Mouse (Mus musculus): Measurements from ENCODE around the gene Apba1. TPM values are rescaled to one million over a fixed set of nuclear protein-coding genes. Genes with fewer than 3 reads are reported as not detected.

Gene Apba1
- polyA plus RNA-seq, 1 experiment from 2014 or later, result 0.46 TPM

- no peak overlapping the region for H3K27ac ChIP-seq (replicated peaks in 1 of 2; ENCODE audit: control insufficient read depth in 1 of 2, insufficient read depth in 1 of 2, low read depth in 2 of 2, low read length in 2 of 2)
- peaks cover 3% of the 10 kb centered on the region; the same call in 1 of the 2 replicates for H3K9me3 ChIP-seq (ENCODE audit: control insufficient read depth, low read length)
- H3K27me3 ChIP-seq (ENCODE audit: control insufficient read depth, insufficient read depth, low read length), result no peaks in the 10 kb centered on the region
- no peak overlapping the region for H3K4me2 ChIP-seq (ENCODE audit: low read length)
- H3K4me3 ChIP-seq (ENCODE audit: control insufficient read depth in 1 of 2, insufficient read depth in 1 of 2, low read depth in 1 of 2, low read length in 2 of 2), result no peak overlapping the region
- no peaks in the 10 kb centered on the region for H3K36me3 ChIP-seq (ENCODE audit: control insufficient read depth, insufficient read depth, low read length)
- H3K9ac ChIP-seq (ENCODE audit: low read length), result no peak overlapping the region
- WGBS, result 93% methylated on average over 4 of the region's 4 CpGs
- ATAC-seq (ENCODE audit: insufficient number of reproducible peaks, insufficient read depth, low FRiP score, low read depth), result no peak
- H3K4me1 ChIP-seq (ENCODE audit: control insufficient read depth in 2 of 2, insufficient read depth in 2 of 2, low read length in 2 of 2), result peaks cover 0 to 3% of the 10 kb centered on the region in 2 experiments; a peak in 1 of 4 replicates
Observed at GRCm38 (mm10) chr19:23858091-23858490, 99.4 kb downstream of the Apba1 start.

DNA sequence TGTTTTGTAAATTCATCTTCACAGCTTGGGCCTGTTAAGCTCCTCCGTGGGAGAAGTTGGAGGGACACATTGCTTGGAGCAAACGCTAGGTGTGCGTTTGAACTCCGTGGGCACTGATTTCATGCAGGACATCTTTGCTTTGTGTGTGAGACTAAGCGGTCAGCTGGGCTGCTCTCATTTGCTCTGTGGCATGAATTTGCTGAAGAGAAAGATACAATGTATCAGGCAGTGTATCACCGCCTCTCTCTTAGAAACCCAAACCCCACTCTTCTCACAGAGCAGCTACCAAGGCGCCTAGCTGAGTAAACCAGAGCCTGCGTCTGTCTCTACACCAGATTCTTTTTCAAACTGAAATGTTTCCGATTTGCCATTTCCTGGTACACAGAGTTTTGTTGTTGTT is 100.1 kb downstream of the Apba1 start:
- ATAC-seq (ENCODE audit: insufficient number of reproducible peaks, insufficient read depth, low FRiP score, low read depth), result no peak
- 90% methylated on average over 9 of the region's 9 CpGs for WGBS

GRCm38 (mm10) chr19:23860151-23860820 is 101.6 kb downstream of the Apba1 start:
- 28% methylated on average over 13 of the region's 13 CpGs for WGBS
- Histone ChIP-seq H3K9ac (ENCODE audit: low read length) (no peak overlapping the region), H3K4me1 (ENCODE audit: control insufficient read depth in 2 of 2, insufficient read depth in 2 of 2, low read length in 2 of 2) (peaks cover 0 to 3% of the 10 kb centered on the region in 2 experiments; a peak in 1 of 4 replicates), H3K4me3 (ENCODE audit: control insufficient read depth in 1 of 2, insufficient read depth in 1 of 2, low read depth in 1 of 2, low read length in 2 of 2) (no peak overlapping the region), H3K9me3 (ENCODE audit: control insufficient read depth, low read length) (peaks cover 3% of the 10 kb centered on the region; the same call in 1 of the 2 replicates), H3K27ac (replicated peaks in 1 of 2; ENCODE audit: control insufficient read depth in 1 of 2, insufficient read depth in 1 of 2, low read depth in 2 of 2, low read length in 2 of 2) (no peak overlapping the region), H3K36me3 (ENCODE audit: control insufficient read depth, insufficient read depth, low read length) (no peaks in the 10 kb centered on the region), H3K4me2 (ENCODE audit: low read length) (no peak overlapping the region), H3K27me3 (ENCODE audit: control insufficient read depth, insufficient read depth, low read length) (no peaks in the 10 kb centered on the region)
- no peak for ATAC-seq (ENCODE audit: insufficient number of reproducible peaks, insufficient read depth, low FRiP score, low read depth)

More for the DNA sequence above, 100.1 kb downstream of the Apba1 start:
- no peak overlapping the region for H3K4me2 ChIP-seq (ENCODE audit: low read length)
- H3K4me3 ChIP-seq (ENCODE audit: control insufficient read depth in 1 of 2, insufficient read depth in 1 of 2, low read depth in 1 of 2, low read length in 2 of 2), result no peak overlapping the region
- no peak overlapping the region for H3K27ac ChIP-seq (replicated peaks in 1 of 2; ENCODE audit: control insufficient read depth in 1 of 2, insufficient read depth in 1 of 2, low read depth in 2 of 2, low read length in 2 of 2)
- peaks cover 3% of the 10 kb centered on the region; the same call in 1 of the 2 replicates for H3K9me3 ChIP-seq (ENCODE audit: control insufficient read depth, low read length)
- peaks cover 0 to 3% of the 10 kb centered on the region in 2 experiments; a peak in 1 of 4 replicates for H3K4me1 ChIP-seq (ENCODE audit: control insufficient read depth in 2 of 2, insufficient read depth in 2 of 2, low read length in 2 of 2)
- no peak overlapping the region for H3K9ac ChIP-seq (ENCODE audit: low read length)
- no peaks in the 10 kb centered on the region for H3K27me3 ChIP-seq (ENCODE audit: control insufficient read depth, insufficient read depth, low read length)
- no peaks in the 10 kb centered on the region for H3K36me3 ChIP-seq (ENCODE audit: control insufficient read depth, insufficient read depth, low read length)

DNA sequence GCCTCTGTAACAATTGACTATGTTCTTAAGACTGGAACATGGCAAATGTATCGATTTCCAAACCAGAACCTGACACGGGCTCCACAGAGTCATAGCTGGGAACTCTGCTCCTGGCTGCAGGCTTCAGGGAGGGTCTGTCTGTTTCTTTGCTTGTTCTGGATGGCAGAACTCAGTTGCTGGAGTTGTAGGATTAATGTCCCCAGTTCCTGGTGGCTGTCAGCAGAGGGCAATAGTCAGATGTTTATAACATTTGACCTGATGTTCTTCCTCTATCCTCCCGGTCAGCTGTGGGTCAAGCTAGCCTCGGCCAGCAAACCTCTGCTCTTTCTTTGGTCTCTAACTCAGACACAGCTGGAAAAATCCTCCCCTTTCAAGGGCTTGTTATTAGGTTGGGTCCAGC is 104.0 kb downstream of the Apba1 start:
- H3K36me3 ChIP-seq (ENCODE audit: control insufficient read depth, insufficient read depth, low read length), result no peaks in the 10 kb centered on the region
- no peaks in the 10 kb centered on the region; a peak in 1 of 4 replicates for H3K4me1 ChIP-seq (ENCODE audit: control insufficient read depth in 2 of 2, insufficient read depth in 2 of 2, low read length in 2 of 2)
- no peak for ATAC-seq (ENCODE audit: insufficient number of reproducible peaks, insufficient read depth, low FRiP score, low read depth)
- no peak overlapping the region for H3K27ac ChIP-seq (replicated peaks in 1 of 2; ENCODE audit: control insufficient read depth in 1 of 2, insufficient read depth in 1 of 2, low read depth in 2 of 2, low read length in 2 of 2)
- peaks cover 3% of the 10 kb centered on the region; the same call in 1 of the 2 replicates for H3K9me3 ChIP-seq (ENCODE audit: control insufficient read depth, low read length)
- no peaks in the 10 kb centered on the region for H3K27me3 ChIP-seq (ENCODE audit: control insufficient read depth, insufficient read depth, low read length)
- no peak overlapping the region for H3K4me2 ChIP-seq (ENCODE audit: low read length)
- 36% methylated on average over 4 of the region's 4 CpGs for WGBS
- H3K9ac ChIP-seq (ENCODE audit: low read length), result no peak overlapping the region
- H3K4me3 ChIP-seq (ENCODE audit: control insufficient read depth in 1 of 2, insufficient read depth in 1 of 2, low read depth in 1 of 2, low read length in 2 of 2), result no peak overlapping the region

DNA sequence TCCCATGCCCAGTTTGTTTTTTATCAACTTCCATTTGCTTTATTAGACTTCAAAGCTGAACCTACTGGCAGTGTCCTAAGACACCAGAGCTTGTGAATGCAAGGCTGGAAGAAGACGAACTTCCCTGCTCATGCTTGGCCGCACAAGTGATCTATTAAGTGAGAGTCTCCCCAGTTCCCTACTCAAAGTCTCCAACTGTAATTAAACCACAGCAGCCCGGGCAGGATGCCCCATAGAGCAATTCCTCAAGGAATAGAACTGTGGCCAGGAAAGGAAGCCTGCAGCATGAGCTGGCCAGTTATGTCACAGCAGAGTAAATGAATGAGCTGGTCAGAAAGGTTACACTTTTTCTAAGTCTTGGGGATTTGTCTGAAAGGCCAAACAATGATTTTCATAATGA is 105.3 kb downstream of the Apba1 start:
- Histone ChIP-seq H3K27ac (replicated peaks in 1 of 2; ENCODE audit: control insufficient read depth in 1 of 2, insufficient read depth in 1 of 2, low read depth in 2 of 2, low read length in 2 of 2) (no peak overlapping the region), H3K4me3 (ENCODE audit: control insufficient read depth in 1 of 2, insufficient read depth in 1 of 2, low read depth in 1 of 2, low read length in 2 of 2) (no peak overlapping the region), H3K4me1 (ENCODE audit: control insufficient read depth in 2 of 2, insufficient read depth in 2 of 2, low read length in 2 of 2) (no peaks in the 10 kb centered on the region; a peak in 1 of 4 replicates), H3K4me2 (ENCODE audit: low read length) (no peak overlapping the region), H3K36me3 (ENCODE audit: control insufficient read depth, insufficient read depth, low read length) (no peaks in the 10 kb centered on the region), H3K27me3 (ENCODE audit: control insufficient read depth, insufficient read depth, low read length) (no peaks in the 10 kb centered on the region), H3K9ac (ENCODE audit: low read length) (no peak overlapping the region), H3K9me3 (ENCODE audit: control insufficient read depth, low read length) (no peaks in the 10 kb centered on the region)
- no peak for ATAC-seq (ENCODE audit: insufficient number of reproducible peaks, insufficient read depth, low FRiP score, low read depth)
- WGBS, result 59% methylated on average over 3 of the region's 3 CpGs

DNA sequence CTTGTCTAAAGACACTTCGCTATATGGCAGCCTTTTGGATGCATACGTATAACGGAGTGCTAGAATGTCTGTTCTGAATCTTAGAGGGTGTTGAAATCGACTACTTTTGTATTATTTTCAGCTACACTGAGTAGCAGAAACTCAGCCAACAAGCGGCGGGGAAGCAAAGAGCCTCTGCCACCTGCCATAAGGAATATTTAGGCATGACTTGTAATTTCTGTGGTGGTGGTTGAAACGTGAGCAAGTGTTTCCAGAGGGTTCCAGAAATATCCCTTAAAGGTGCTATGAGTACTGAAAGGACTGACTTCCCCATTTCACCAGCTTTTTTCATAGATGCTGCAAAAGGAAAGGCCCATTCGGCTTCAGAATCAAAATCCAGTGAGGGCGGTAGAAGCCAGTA is 107.4 kb downstream of the Apba1 start:
- H3K27me3 ChIP-seq (ENCODE audit: control insufficient read depth, insufficient read depth, low read length), result no peaks in the 10 kb centered on the region
- no peak overlapping the region for H3K9ac ChIP-seq (ENCODE audit: low read length)
- H3K4me3 ChIP-seq (ENCODE audit: control insufficient read depth in 1 of 2, insufficient read depth in 1 of 2, low read depth in 1 of 2, low read length in 2 of 2), result no peak overlapping the region
- ATAC-seq (ENCODE audit: insufficient number of reproducible peaks, insufficient read depth, low FRiP score, low read depth), result no peak
- H3K27ac ChIP-seq (replicated peaks in 1 of 2; ENCODE audit: control insufficient read depth in 1 of 2, insufficient read depth in 1 of 2, low read depth in 2 of 2, low read length in 2 of 2), result no peak overlapping the region
- WGBS, result 79% methylated on average over 9 of the region's 9 CpGs
- no peaks in the 10 kb centered on the region for H3K36me3 ChIP-seq (ENCODE audit: control insufficient read depth, insufficient read depth, low read length)
- no peaks in the 10 kb centered on the region for H3K9me3 ChIP-seq (ENCODE audit: control insufficient read depth, low read length)
- H3K4me1 ChIP-seq (ENCODE audit: control insufficient read depth in 2 of 2, insufficient read depth in 2 of 2, low read length in 2 of 2), result no peaks in the 10 kb centered on the region; a peak in 1 of 4 replicates
- no peak overlapping the region for H3K4me2 ChIP-seq (ENCODE audit: low read length)

- ATAC-seq (ENCODE audit: insufficient number of reproducible peaks, insufficient read depth, low FRiP score, low read depth), result no peak
- no peaks in the 10 kb centered on the region; a peak in 1 of 4 replicates for H3K4me1 ChIP-seq (ENCODE audit: control insufficient read depth in 2 of 2, insufficient read depth in 2 of 2, low read length in 2 of 2)
- no peak overlapping the region for H3K4me2 ChIP-seq (ENCODE audit: low read length)
- no peaks in the 10 kb centered on the region for H3K27me3 ChIP-seq (ENCODE audit: control insufficient read depth, insufficient read depth, low read length)
- H3K27ac ChIP-seq (replicated peaks in 1 of 2; ENCODE audit: control insufficient read depth in 1 of 2, insufficient read depth in 1 of 2, low read depth in 2 of 2, low read length in 2 of 2), result no peak overlapping the region
- no peaks in the 10 kb centered on the region for H3K9me3 ChIP-seq (ENCODE audit: control insufficient read depth, low read length)
- no peak overlapping the region for H3K9ac ChIP-seq (ENCODE audit: low read length)
- 55% methylated on average over 11 of the region's 11 CpGs for whole genome bisulfite sequencing
- no peaks in the 10 kb centered on the region for H3K36me3 ChIP-seq (ENCODE audit: control insufficient read depth, insufficient read depth, low read length)
- H3K4me3 ChIP-seq (ENCODE audit: control insufficient read depth in 1 of 2, insufficient read depth in 1 of 2, low read depth in 1 of 2, low read length in 2 of 2), result no peak overlapping the region
Observed at GRCm38 (mm10) chr19:23867052-23867451, 108.4 kb downstream of the Apba1 start.

DNA sequence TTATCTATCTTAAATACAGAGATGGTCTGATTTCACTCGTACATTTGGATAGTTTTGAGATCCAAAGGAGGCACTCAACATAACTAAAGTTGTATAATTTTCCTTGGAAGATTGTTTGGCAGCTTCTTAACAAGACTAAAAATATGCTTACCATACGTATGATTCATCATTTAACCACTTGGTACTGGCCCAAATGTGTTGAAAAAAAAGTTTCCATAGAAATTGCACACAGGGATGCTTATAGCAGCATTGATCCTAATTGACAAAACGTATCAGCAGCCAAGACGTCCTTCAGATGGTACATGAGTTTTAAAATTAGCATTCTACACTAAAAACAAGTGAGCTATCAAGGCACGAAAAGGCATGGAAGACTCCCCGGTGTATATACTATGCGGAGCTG is 108.9 kb downstream of the Apba1 start:
- Histone ChIP-seq H3K4me1 (ENCODE audit: control insufficient read depth in 2 of 2, insufficient read depth in 2 of 2, low read length in 2 of 2) (no peaks in the 10 kb centered on the region; a peak in 1 of 4 replicates), H3K9me3 (ENCODE audit: control insufficient read depth, low read length) (no peaks in the 10 kb centered on the region)

More for the DNA sequence above, 108.9 kb downstream of the Apba1 start:
- Histone ChIP-seq H3K9ac (ENCODE audit: low read length) (no peak overlapping the region), H3K36me3 (ENCODE audit: control insufficient read depth, insufficient read depth, low read length) (no peaks in the 10 kb centered on the region), H3K27me3 (ENCODE audit: control insufficient read depth, insufficient read depth, low read length) (no peaks in the 10 kb centered on the region), H3K27ac (replicated peaks in 1 of 2; ENCODE audit: control insufficient read depth in 1 of 2, insufficient read depth in 1 of 2, low read depth in 2 of 2, low read length in 2 of 2) (no peak overlapping the region), H3K4me2 (ENCODE audit: low read length) (no peak overlapping the region), H3K4me3 (ENCODE audit: control insufficient read depth in 1 of 2, insufficient read depth in 1 of 2, low read depth in 1 of 2, low read length in 2 of 2) (no peak overlapping the region)
- ATAC-seq (ENCODE audit: insufficient number of reproducible peaks, insufficient read depth, low FRiP score, low read depth), result no peak
- 88% methylated on average over 7 of the region's 7 CpGs for WGBS

Measured in heart, embryonic 14.5 days (tissue).